Mouse (Mus musculus) megakaryocyte-erythroid progenitor cell, adult 5-6 weeks (primary cell): Measurements from ENCODE around the gene Dscam. TPM values are rescaled to one million over a fixed set of nuclear protein-coding genes. Genes with fewer than 3 reads are reported as not detected.
A peak's percentile ranks its signal among the peaks of the same experiment; 100 is the strongest.

ENCODE experiments used
- ATAC-seq: replicated peaks from 2 replicates; pipeline ENCODE4 v1.8.0; 2016; ENCODE audit warnings: mild to moderate bottlenecking, inconsistent platforms; ENCODE audit not compliant: severe bottlenecking, poor library complexity, low FRiP score, low TSS enrichment
- total RNA-seq, 2 experiments: library from RNA; stranded (forward) in 1 of 2; stranded (reverse) in 1 of 2; fragments of 200-1000, 215-1000 nt in 1 of 2; fragments of >200 nt in 1 of 2; fragmentation: Nextera tagmentation in 1 of 2; gene quantifications; 2 replicates each; pipeline ENCODE4 v1.2.3; 2014 to 2017

The Dscam gene
- total RNA-seq, 2 experiments from 2014 or later = 0.19 TPM; not detected in 1

DNA sequence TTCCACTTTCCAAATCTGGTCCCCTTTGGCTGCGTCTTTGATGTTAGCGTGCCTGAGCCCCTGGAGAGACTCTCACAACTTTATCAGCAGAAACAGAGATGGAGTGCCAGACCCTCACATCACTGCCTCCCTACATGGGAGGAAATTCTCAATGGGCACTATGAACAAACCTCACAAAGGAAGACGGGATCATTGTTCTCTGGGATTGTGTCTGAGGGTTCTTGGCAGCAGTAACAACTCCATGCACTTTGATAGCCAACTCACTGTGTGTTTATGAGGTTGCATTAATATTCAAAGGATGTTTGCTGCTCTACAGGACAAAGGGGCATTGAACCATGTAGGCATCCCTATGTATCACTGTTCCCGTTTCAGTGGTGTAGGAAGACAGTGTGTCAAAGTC lies 135.3 kb downstream of the Dscam start:
- ATAC-seq = no peak

DNA sequence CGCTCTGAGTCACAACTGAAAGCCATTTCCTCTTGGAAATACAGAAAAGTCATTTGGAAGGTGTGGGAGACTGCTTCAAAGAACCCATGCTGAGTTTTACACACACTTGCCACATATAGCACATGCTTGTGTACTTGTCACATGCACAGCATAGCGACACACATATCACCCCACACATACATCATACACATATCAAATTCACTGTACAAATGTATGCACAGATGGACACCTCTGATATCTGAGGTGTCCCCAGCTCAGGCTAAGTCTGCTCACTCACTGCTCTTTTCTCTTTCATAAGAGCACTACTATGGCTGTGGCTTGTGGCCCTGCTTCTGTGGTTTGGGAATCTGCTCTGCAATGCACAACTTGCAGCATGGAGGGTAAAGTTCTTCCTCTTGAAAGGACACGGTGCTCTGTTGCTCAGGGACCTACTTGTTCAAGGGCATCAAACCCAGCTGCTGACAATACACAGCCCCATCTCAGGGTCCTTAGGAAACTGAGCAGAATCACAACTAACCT lies 137.0 kb downstream of the Dscam start:
- ATAC-seq = no peak; the same call in 1 of the 2 replicates

DNA sequence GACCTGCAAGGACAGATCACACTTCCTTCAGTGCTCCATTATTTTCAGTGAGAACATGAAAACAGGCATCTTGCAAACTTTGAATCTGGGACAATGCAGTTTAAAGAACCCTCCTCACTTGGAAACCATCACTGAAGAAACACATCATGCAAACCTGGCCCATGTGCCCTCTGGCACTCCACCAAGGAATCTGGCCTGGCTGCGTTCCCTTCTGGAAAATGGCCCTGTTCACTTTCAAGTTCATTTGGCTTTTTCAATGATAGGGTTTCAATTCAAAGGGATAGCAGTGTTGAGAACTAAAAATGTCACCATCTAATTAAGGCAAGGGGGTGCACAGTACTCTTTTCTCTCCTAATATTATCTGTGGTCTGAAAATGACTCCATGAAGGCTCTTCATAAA lies 142.9 kb downstream of the Dscam start:
- no peak for ATAC-seq

DNA sequence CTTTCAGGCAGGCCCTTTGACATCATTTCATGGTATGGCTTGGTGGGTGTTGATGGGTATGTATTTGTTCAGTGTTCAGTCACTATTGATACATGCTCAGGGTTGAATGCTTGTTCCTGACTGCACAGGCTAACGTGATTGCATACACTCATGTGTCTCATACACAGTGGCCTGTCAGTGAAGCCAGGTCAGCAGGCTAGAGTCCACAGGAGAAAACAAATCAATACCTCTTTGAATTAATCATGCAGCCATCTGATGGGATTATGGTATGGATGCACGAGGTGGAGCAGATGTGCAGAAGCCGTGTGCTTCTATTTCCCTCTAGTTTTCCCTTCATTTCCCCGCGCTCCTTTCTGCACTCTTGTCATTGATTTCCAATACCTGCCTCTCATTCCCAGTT lies 143.7 kb downstream of the Dscam start:
- no peak for ATAC-seq

DNA sequence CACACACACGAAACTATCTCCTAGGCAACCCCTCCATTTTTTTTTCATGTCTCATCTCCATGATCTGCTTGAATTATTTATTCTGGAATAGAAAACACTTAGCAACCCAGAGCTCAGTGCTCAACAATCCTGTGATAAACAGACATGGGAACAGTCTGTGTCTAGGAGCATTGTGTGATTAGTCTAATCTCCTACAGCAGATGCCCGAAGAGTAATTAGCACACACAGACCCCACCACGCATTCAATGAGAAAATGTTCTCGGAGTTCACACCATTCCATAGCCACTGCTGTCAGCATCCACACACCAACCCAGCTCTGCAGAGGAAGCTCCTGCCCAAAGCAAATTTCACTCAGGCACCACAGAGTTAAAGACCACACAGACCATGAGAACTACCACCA lies 146.1 kb downstream of the Dscam start:
- no peak for ATAC-seq

DNA sequence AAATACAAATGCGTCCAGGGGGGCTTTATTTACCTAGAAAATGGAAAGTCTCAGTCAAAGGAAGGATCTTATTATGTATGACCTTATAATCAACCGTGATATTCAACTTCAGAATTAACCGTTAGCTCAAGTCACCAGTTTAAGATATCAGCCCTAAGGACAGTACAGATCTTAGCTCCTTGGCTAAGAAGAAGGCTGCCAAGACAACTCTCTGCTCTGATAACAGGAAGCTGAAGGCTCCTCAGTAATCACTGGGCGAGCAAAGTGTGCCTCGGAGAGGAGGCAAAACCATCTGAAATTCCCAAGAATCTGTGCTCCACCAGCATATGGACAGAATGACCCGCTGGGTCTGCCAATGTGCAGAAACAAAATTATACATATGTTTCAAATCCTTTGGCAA lies 149.1 kb downstream of the Dscam start:
- ATAC-seq = peak; percentile 63

DNA sequence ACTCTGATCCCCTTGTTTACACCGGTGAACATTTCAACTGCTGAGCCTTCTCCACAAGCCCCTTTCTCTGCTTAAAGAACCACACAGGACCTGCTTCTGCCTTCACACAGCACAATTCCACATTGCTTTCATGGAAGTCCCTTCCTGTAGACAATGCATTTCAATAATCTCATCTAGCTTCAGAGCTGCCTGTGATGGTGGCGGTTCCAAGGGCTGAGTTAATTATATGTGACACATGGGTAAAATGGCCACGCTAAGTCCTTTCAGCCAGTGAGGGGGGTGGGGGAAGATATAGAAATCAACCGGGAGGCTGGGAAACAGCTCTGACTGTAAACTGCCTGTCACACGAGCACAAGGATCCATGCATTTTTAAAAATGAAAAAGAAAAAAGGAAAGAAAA lies 152.2 kb downstream of the Dscam start:
- no peak for ATAC-seq

DNA sequence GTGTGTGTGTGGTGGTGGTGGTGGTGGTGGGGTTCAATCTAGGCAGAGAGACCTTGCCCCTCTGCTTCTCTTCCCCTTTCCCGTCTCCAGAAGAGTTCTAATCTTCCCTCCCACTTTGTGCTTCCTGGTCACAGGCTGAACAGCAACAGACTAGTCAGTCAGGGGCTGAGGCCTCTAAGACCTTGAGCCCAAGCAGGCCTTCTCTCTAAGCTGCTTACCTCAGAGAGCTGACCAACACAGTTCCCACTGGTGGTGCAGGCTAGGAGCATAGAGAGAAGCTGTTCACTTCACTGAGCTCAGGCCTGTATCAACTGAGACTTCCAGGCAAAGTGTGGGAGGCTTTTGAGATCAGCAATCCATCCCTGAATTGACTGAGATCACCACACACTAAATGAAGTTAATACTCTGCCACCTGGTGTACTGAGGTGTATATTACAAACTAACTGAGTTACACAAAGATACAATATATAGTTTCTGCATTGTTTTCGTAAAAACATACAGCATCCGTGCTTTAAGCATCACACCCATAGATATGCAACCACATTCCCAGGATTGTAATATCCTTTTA lies 153.3 kb downstream of the Dscam start:
- ATAC-seq = peak; percentile 72

DNA sequence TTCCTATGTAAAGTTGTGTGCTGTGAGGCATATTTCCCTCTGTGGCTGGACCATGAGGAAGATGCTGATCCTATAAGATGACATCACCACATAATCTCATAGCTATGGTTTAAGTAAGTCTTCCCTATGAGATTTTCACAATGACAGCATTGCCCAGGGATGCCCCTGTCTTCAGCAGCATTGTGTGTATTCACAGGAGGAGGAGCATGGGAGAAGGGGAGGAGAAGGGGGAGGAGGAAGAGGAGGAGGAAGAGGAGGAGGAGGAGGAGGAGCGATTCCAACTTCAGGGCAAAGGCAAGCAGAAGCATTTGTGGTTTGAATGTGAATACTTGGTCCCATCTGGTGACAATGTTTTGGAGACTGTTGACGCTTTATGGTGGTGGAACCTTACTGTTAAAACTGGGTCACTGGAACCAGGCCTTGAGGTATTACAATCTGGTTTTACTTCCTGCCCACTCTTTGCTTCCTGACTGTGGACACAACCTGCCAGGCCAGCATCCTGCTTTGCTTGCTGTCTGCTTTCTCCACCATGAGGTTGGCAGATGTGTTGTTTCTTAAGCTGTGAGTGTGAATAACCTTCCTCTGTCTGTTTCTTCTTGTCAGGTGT lies 154.2 kb downstream of the Dscam start:
- ATAC-seq = no peak

DNA sequence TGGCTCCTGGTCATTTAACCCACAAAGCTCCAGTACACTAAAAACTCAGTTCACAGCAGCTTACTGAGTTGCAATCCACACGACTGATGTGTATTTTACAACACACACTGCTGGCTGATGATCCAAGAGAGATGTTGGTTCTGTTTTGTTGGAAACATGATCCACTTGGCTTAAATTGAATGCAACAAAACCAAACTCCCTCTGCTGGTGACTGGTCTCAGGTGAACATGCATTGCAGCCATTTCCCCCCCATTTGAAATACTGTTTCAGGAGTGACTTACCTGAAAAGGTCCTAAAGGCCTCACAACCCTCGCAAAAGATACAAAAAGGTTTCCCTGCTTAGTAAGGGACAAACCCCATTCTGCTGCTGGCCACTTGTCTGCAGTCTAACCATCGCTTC lies 156.2 kb downstream of the Dscam start:
- ATAC-seq = peak; percentile 35; the same call in 1 of the 2 replicates

DNA sequence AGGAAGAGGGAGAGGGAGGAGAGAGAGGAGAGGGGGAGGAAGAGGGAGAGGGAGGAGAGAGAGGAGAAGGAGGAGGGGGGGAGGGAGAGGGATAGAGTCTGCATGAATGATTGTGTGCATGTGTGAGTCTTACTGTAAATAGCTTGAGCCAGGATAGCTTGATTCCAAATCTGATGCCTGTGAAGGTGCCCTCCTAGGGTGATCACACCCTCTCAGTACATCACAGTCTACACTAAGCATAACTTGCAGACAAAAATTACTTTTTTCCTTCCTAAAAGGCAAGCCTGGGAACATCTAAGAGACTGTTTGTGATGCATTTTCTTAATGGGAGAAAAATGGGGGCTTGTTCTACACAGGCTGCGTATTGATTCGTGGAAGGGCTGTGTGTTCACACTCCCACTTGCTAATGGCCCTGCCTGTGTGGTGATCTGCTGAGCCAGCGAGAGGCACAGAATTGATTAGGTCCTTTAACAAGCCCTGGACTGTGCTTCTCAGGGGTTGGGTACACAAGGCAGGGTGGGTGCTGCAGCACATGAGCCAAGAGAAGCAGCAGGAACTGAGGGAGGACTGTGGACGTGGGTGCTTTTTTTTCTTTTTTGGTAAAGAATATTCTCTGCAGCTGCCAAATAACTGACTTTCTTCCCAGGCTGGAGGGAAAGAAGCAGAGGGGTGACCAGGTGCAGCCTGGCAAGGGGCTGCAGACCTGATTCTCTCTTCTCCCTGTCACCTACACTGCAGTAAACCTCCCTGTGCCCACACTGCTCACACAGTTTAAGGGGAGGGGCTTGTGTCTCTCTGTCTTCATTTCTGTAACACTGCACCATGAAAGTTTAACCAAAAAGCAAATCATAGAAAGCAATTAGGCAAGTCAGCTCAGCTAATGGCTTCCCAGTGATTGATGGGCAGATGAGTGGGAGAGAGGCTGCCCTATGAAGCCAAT lies 161.2 kb downstream of the Dscam start:
- no peak for ATAC-seq

DNA sequence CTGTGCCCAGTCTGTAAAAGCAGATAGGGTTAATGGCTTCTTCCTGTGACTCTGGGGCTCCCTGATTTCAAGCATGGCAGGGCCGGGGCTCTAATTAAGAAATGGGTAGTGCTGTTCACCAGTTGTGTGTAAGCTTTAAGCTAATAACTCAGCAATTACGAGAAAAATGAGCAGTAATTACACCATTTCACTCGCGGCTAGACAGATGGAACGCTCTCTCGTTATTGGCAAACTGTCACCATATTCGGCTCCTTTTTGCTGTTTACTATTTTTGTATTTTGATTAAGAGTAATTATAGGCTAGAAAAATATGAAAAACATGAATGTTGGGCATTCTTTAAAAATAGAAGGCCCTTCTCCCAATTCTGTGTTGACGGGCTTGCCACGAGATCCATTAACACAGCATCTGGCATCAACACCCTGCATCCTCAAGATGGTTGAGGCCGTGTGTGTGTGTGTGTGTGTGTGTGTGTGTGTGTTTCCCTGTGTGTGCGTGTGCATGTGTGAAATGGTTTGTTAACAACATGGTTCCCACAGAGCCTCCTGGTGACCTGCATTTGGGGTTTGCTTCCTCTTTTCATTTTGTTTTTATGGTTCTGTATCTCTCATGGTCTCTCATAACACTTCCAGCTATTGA lies 162.5 kb downstream of the Dscam start:
- no peak for ATAC-seq

DNA sequence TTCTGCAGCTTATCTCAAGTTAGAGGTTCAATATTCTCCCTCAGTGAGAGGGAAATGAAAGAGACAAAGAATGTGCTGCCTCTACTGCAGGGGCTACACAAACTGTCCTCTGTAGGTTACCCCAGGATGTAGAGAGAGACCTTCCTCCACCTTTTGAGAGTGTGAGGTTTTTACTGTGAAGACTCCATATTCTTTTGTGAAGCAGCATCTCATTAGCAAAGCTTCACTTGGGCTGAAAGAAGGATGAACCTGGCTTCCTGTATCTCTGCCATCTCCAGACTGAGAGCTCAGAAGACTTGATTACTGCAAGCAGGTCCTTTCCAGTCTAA lies 163.7 kb downstream of the Dscam start:
- peak; percentile 57 for ATAC-seq

DNA sequence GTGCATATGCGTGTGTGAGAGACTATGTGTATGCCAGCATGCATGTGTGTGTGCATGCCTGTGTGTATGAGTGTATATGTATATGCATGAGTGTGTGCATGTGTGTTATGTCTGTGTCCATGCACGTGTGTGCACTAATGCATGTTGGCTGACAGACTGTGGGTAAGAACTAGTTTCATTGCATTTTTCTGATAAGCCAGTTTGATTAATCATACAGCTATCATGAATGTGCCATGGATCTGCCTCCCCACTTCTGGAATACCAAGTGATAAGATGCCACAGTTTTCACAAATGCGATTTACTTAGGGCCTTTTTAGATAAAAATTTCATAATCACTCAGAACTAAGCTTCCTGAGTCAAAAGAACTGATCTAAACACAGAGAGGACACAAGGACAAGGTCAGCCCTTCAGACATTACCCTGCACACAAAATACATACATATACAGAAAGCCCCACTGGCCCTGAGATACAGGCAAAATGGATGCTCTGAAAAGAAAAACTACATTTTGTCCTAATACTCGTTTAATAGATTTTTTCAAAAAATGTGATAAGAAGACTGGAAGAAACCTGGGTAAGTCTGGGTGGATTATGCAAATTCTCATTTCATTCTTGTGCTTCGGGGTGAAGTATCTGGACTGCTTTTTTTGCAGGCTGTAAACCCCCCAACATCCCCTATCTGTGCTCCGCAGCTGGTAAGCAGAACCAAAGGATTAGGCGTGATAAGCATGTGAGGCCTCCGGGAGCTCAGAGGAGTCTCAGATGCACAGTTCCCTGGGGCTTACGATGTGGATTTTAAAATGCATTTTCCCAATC lies 164.3 kb downstream of the Dscam start:
- peak; percentile 96 for ATAC-seq

DNA sequence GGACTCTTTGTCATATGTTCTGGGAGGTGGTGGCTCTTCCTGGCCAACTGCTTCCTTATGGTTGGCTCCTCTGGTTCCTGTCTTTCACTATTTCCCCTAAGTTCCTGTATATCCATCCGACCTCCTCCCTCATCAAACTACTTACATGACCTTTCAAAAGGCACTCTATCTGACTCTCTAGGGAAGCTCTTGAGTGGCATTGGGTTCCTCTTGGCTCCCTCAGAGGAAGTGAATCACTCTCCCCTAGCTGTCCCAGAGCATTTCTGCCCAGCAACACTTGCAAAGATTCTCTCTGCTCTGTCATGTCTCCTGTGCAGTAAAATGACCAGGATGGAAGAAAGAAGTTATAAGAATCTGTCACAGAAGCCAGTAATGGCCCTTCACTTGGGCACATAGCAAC lies 166.6 kb downstream of the Dscam start:
- ATAC-seq = no peak

DNA sequence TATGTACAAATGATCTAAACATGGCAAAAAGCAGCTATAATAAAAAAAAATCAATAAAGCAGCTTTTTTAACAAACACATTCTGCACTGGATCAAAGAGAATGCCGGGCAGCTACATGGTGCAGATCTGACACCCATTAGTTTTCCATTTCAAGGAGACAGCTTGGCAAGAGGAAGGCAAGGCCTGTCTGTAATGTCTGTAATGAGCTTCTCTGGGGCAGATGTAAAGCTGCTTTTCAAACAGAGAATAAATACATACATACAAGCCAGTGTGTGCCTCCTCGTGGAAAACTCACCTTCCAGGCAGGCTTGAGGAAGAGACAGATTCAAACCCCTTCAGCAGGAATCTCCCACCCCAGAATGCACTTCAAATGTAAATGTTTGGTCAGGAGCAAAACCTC lies 167.7 kb downstream of the Dscam start:
- no peak for ATAC-seq

DNA sequence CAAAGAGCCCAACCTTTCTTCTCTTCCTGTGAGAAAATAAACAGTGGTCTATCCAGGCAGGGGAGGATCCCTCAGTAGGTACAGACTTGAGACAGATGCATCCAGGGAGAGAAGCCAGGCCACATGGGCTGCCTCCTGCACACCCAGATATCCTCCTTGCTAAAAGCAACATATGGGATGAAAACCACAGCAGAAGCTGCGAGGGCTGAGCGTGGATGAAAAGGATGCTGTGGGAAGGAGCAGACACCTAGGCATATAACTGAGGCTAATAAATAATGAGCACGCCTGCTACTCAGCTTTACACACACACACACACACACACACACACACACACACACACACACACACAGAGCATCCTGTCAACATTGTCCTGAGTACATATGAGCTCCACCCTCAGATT lies 168.4 kb downstream of the Dscam start:
- no peak for ATAC-seq

DNA sequence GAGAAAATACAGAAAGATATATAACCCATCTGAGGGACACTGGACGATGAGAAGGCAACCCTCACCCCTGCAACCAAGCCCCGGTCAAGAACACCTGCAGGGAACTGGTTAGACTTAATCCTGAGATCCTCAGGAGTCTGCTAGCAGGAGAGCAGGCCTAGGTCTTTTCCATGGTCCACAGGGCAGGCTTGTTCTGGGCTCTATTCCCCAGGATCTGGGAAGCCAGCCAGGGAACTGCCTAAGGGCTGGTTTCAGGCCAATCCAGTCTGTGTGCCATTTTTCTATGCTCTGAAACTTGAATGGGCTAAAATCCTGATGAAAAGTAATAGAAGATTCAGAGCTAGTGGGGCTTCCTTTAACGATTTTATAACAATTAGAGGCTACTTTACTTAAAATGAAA lies 173.7 kb downstream of the Dscam start:
- ATAC-seq = no peak

DNA sequence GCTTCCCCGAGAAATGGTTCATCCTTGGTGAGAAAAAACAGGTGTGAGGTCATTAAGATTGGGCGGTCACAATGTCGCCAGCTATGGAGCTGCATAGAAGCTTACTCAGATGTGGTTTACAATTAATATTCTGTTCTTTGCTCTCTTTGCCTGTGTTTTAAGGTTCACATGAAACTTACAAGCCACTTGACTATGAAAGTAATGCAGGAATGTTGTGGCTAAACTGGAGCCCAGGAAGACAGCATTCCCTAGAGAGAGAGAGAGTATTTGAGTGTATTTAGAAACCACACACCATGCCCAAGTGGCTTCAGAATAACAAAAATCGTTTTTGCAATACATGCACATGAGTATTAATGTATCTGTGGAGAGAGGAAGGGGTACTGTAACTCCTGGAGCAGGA lies 174.7 kb downstream of the Dscam start:
- no peak for ATAC-seq
